ENCODE assay signal across 18 mouse cellular contexts in genomic region chr5:118688886-118689835, GRCm38 (mm10).
DNase-seq lines count a peak whose midpoint lies in the region; ATAC-seq and TF ChIP-seq lines count a peak whose summit lies in the region.
"Had no signal": no experiment of that assay in that cellular context is flagged by ENCODE, and none has a peak within 500 bp of the region (broad histone marks: within the 10 kb centered on the region; RNA-seq: fewer than 3 reads in every experiment).

No protein-coding gene starts in this region.

- H3K9ac ChIP-seq in liver, adult 2 months (ENCODE audit: low read depth, low read length), result no peak overlapping the region
- H3K9ac ChIP-seq: heart, embryonic 13.5 days; kidney, embryonic 15.5 days; limb, embryonic 15.5 days had no signal

- no peak overlapping the region for H3K27ac ChIP-seq in liver, adult 2 months (replicated peaks; ENCODE audit: insufficient read depth, low read depth, low read length)
- 0 out of 2 replicates have a peak overlapping the region, but pooled peaks have one; percentile 39 for H3K27ac ChIP-seq in small intestine, adult 2 months (ENCODE audit: insufficient read depth, low read depth, low read length)
- H3K27ac ChIP-seq: embryonic facial prominence, embryonic 10.5 days; heart, embryonic 13.5 days; limb, embryonic 15.5 days had no signal

- no peak for TF ChIP-seq POLR2A in liver, adult 2 months (IDR thresholded peaks at IDR 0.05; ENCODE audit: extremely low read depth, insufficient read depth, low read length)
- TF ChIP-seq POLR2A in lung, adult 2 months (IDR thresholded peaks at IDR 0.05; ENCODE audit: borderline replicate concordance, extremely low read depth, low read depth, low read length), result no peak
- TF ChIP-seq POLR2A in small intestine, adult 2 months (IDR thresholded peaks at IDR 0.05; ENCODE audit: low read depth, low read length), result no peak

- H3K79me2 ChIP-seq in liver, adult 2 months (ENCODE audit: control insufficient read depth, insufficient read depth, low read length), result peaks cover 14% of the 10 kb centered on the region; the same call in 1 of the 2 replicates

- no peak overlapping the region for H3K4me3 ChIP-seq in liver, adult 2 months (ENCODE audit: insufficient read depth, low read depth, low read length)
- H3K4me3 ChIP-seq in lung, adult 2 months (replicated peaks; ENCODE audit: extremely low read depth, low read depth, low read length), result no peak overlapping the region
- H3K4me3 ChIP-seq in small intestine, adult 2 months (ENCODE audit: low read depth, low read length), result no peak overlapping the region
- H3K4me3 ChIP-seq: embryonic facial prominence, embryonic 10.5 days; erythroblast, embryonic 14.5 days; heart, embryonic 13.5 days; kidney, embryonic 15.5 days; limb, embryonic 15.5 days had no signal

- no peaks in the 10 kb centered on the region for H3K27me3 ChIP-seq in liver, adult 2 months (ENCODE audit: control insufficient read depth, insufficient read depth, low read length)
- H3K27me3 ChIP-seq in small intestine, adult 2 months (ENCODE audit: control insufficient read depth, insufficient read depth, low read length), result no peaks in the 10 kb centered on the region
- H3K27me3 ChIP-seq: heart, embryonic 13.5 days; kidney, embryonic 15.5 days; limb, embryonic 15.5 days had no signal

- no peak for TF ChIP-seq CTCF in liver, adult 2 months (IDR thresholded peaks at IDR 0.05; ENCODE audit: low read depth, low read length)
- no peak for TF ChIP-seq CTCF in lung, adult 2 months (IDR thresholded peaks at IDR 0.05; ENCODE audit: insufficient read depth, low read length)
- TF ChIP-seq CTCF in small intestine, adult 2 months (IDR thresholded peaks at IDR 0.05; ENCODE audit: extremely low read depth, insufficient read length, insufficient replicate concordance, low read depth, low read length), result no peak

- peaks cover 38% of the 10 kb centered on the region for H3K4me1 ChIP-seq in liver, adult 2 months (ENCODE audit: control insufficient read depth, insufficient read depth, low read length)
- peaks cover 3% of the 10 kb centered on the region for H3K4me1 ChIP-seq in lung, adult 2 months (ENCODE audit: control insufficient read depth, insufficient read depth, low read length)
- peaks cover 49% of the 10 kb centered on the region for H3K4me1 ChIP-seq in small intestine, adult 2 months (ENCODE audit: control insufficient read depth, insufficient read depth, insufficient read length, low read length)

- DNase-seq in liver, adult 2 months (ENCODE audit: extremely low read depth, low read depth, low spot score), result peak; percentile 63
- no peak for DNase-seq in liver
- DNase-seq in cerebellum, adult 9-10 months, result peak; percentile 83
- peak; percentile 62 for DNase-seq in lung, adult 2 months
- no peak for DNase-seq in embryo, embryonic 10 days (ENCODE audit: low spot score)
- no peak for DNase-seq in gastrocnemius, postnatal 4 days (ENCODE audit: low spot score in 2 of 2)
- DNase-seq: adrenal gland, postnatal 14 days; gastrocnemius, postnatal 14 days; thymus, adult 18-20 months had no signal

- ATAC-seq in activated CD4-positive, CD25-positive, alpha-beta regulatory T cell, adult 4 months, result no peak
- ATAC-seq: forebrain, embryonic 16.5 days; midbrain, embryonic 16.5 days had no signal

- 58% methylated on average over 15 of the region's 15 CpGs for WGBS in liver, adult 2 months
- WGBS in lung, adult 2 months, result 67% methylated on average over 15 of the region's 15 CpGs
- WGBS in small intestine, adult 2 months, result 34% methylated on average over 15 of the region's 15 CpGs

- H3K36me3 ChIP-seq in liver, adult 2 months (ENCODE audit: control insufficient read depth, insufficient read depth, low read length), result no peaks in the 10 kb centered on the region
- no peaks in the 10 kb centered on the region for H3K36me3 ChIP-seq in small intestine, adult 2 months (ENCODE audit: control insufficient read depth, insufficient read depth, low read length)
- H3K36me3 ChIP-seq: embryonic facial prominence, embryonic 10.5 days; kidney, embryonic 15.5 days; limb, embryonic 15.5 days had no signal

Comparison
In these comparisons a context has a peak if more than half of its experiments do, and no peak if none do; other contexts are left out.
1. DNase-seq: peak in liver, adult 2 months (single experiment), cerebellum, adult 9-10 months (single experiment) and lung, adult 2 months (single experiment); none in liver (single experiment), embryo, embryonic 10 days (single experiment) and gastrocnemius, postnatal 4 days (0 of 2).